Mouse (Mus musculus): ENCODE data around the gene Prss41. TPM values are rescaled to one million over a fixed set of nuclear protein-coding genes. Genes with fewer than 3 reads are reported as not detected.
"Not testable (repeated sequence)": the region's sequence is repeated elsewhere in the genome, so short reads cannot be mapped to it uniquely, and the experiment has no call there.

The Prss41 gene
- 1.8 and 2.1 TPM in 2 replicates for polyA plus RNA-seq (2014; fragmentation: Nextera tagmentation; extraction: Ambion mirVana)

GRCm38 (mm10) chr17:23843812-23844273, at the start of gene Prss41, which contains the start of gene Prss32:
Prss41 (minus strand) TSS chr17:23844172.
Prss32 (plus strand) TSS chr17:23843855.
- Histone ChIP-seq H3K4me2 (ENCODE audit: low read depth, low read length) (peak within 1 kb of the TSS; percentile 40), H3K27me3 (ENCODE audit: control insufficient read depth, insufficient read depth, low read length) (peaks cover 2% of the 10 kb centered on the region; the same call in 1 of the 2 replicates), H3K9me3 (replicated peaks; ENCODE audit: control insufficient read depth, low read length) (no peaks in the 10 kb centered on the region), H3K4me1 (ENCODE audit: control insufficient read depth, insufficient read depth, low read length) (no peaks in the 10 kb centered on the region), H3K27ac (replicated peaks; ENCODE audit: low read depth, low read length) (no peak within 1 kb of the TSS), H3K9ac (replicated peaks; ENCODE audit: low read length) (no peak within 1 kb of the TSS), H3K36me3 (replicated peaks; ENCODE audit: control insufficient read depth, insufficient read depth, low read depth, low read length) (no peaks in the 10 kb centered on the region), H3K4me3 (ENCODE audit: low read depth, low read length) (0 out of 2 replicates have a peak within 1 kb of the TSS, but pooled peaks have one; percentile 6)
- ATAC-seq (replicated peaks; ENCODE audit: insufficient number of reproducible peaks, low FRiP score, low TSS enrichment, low read depth): 0 out of 2 replicates have a peak, but pooled peaks have one; percentile 42
- DNase-seq (ENCODE audit: low spot score): peak; percentile 72
- WGBS: 14% methylated on average over 19 of the region's 19 CpGs

- not testable (repeated sequence) for H3K36me3 ChIP-seq (replicated peaks; ENCODE audit: control insufficient read depth, insufficient read depth, low read depth, low read length); ATAC-seq (replicated peaks; ENCODE audit: insufficient number of reproducible peaks, low FRiP score, low TSS enrichment, low read depth); H3K4me1 ChIP-seq (ENCODE audit: control insufficient read depth, insufficient read depth, low read length); H3K4me2 ChIP-seq (ENCODE audit: low read depth, low read length); H3K9ac ChIP-seq (replicated peaks; ENCODE audit: low read length); H3K27ac ChIP-seq (replicated peaks; ENCODE audit: low read depth, low read length); DNase-seq (ENCODE audit: low spot score); H3K9me3 ChIP-seq (replicated peaks; ENCODE audit: control insufficient read depth, low read length); H3K4me3 ChIP-seq (ENCODE audit: low read depth, low read length); H3K27me3 ChIP-seq (ENCODE audit: control insufficient read depth, insufficient read depth, low read length)
- WGBS: 77% methylated on average over 4 of the region's 4 CpGs
These were observed 36.6 kb upstream of the Prss41 start, which contains the start of the genes Dcpp1 and Dcpp2 for GRCm38 (mm10) chr17:23880576-23880975. Dcpp1 (plus strand) TSS chr17:23880876. Dcpp2 (plus strand) TSS chr17:23880880.

GRCm38 (mm10) chr17:23877166-23877565, 33.2 kb upstream of the Prss41 start:
- no peak overlapping the region for H3K4me2 ChIP-seq (ENCODE audit: low read depth, low read length)
- H3K27ac ChIP-seq (replicated peaks; ENCODE audit: low read depth, low read length): no peak overlapping the region
- no peak for ATAC-seq (replicated peaks; ENCODE audit: insufficient number of reproducible peaks, low FRiP score, low TSS enrichment, low read depth)
- no peak overlapping the region for H3K4me3 ChIP-seq (ENCODE audit: low read depth, low read length)
- H3K4me1 ChIP-seq (ENCODE audit: control insufficient read depth, insufficient read depth, low read length): no peaks in the 10 kb centered on the region
- H3K9me3 ChIP-seq (replicated peaks; ENCODE audit: control insufficient read depth, low read length): no peaks in the 10 kb centered on the region
- no peak overlapping the region for H3K9ac ChIP-seq (replicated peaks; ENCODE audit: low read length)
- DNase-seq (ENCODE audit: low spot score): no peak
- no peaks in the 10 kb centered on the region for H3K36me3 ChIP-seq (replicated peaks; ENCODE audit: control insufficient read depth, insufficient read depth, low read depth, low read length)
- 75% methylated on average over 2 of the region's 2 CpGs for WGBS
- H3K27me3 ChIP-seq (ENCODE audit: control insufficient read depth, insufficient read depth, low read length): no peaks in the 10 kb centered on the region

GRCm38 (mm10) chr17:23876741-23877140, 32.8 kb upstream of the Prss41 start:
- Histone ChIP-seq H3K4me1 (ENCODE audit: control insufficient read depth, insufficient read depth, low read length) (no peaks in the 10 kb centered on the region), H3K4me3 (ENCODE audit: low read depth, low read length) (no peak overlapping the region), H3K9ac (replicated peaks; ENCODE audit: low read length) (no peak overlapping the region), H3K36me3 (replicated peaks; ENCODE audit: control insufficient read depth, insufficient read depth, low read depth, low read length) (no peaks in the 10 kb centered on the region), H3K4me2 (ENCODE audit: low read depth, low read length) (no peak overlapping the region), H3K9me3 (replicated peaks; ENCODE audit: control insufficient read depth, low read length) (no peaks in the 10 kb centered on the region), H3K27ac (replicated peaks; ENCODE audit: low read depth, low read length) (no peak overlapping the region), H3K27me3 (ENCODE audit: control insufficient read depth, insufficient read depth, low read length) (no peaks in the 10 kb centered on the region)
- no peak for ATAC-seq (replicated peaks; ENCODE audit: insufficient number of reproducible peaks, low FRiP score, low TSS enrichment, low read depth)
- DNase-seq (ENCODE audit: low spot score): no peak
- 50% methylated on average over 3 of the region's 3 CpGs for WGBS

- H3K4me3 ChIP-seq (ENCODE audit: low read depth, low read length): no peak overlapping the region
- no peak; the same call in 1 of the 2 replicates for ATAC-seq (replicated peaks; ENCODE audit: insufficient number of reproducible peaks, low FRiP score, low TSS enrichment, low read depth)
- WGBS: 50% methylated on average over 8 of the region's 8 CpGs
These were observed 30.2 kb upstream of the Prss41 start for GRCm38 (mm10) chr17:23873884-23874856.

GRCm38 (mm10) chr17:23868513-23868912, 24.5 kb upstream of the Prss41 start:
- Histone ChIP-seq H3K9ac (replicated peaks; ENCODE audit: low read length) (no peak overlapping the region), H3K36me3 (replicated peaks; ENCODE audit: control insufficient read depth, insufficient read depth, low read depth, low read length) (no peaks in the 10 kb centered on the region), H3K9me3 (replicated peaks; ENCODE audit: control insufficient read depth, low read length) (no peaks in the 10 kb centered on the region), H3K4me3 (ENCODE audit: low read depth, low read length) (no peak overlapping the region), H3K27me3 (ENCODE audit: control insufficient read depth, insufficient read depth, low read length) (no peaks in the 10 kb centered on the region), H3K4me1 (ENCODE audit: control insufficient read depth, insufficient read depth, low read length) (no peaks in the 10 kb centered on the region), H3K27ac (replicated peaks; ENCODE audit: low read depth, low read length) (no peak overlapping the region), H3K4me2 (ENCODE audit: low read depth, low read length) (no peak overlapping the region)
- WGBS: 90% methylated on average over 11 of the region's 11 CpGs
- no peak for ATAC-seq (replicated peaks; ENCODE audit: insufficient number of reproducible peaks, low FRiP score, low TSS enrichment, low read depth)
- DNase-seq (ENCODE audit: low spot score): no peak

More at GRCm38 (mm10) chr17:23873884-23874856, 30.2 kb upstream of the Prss41 start:
- H3K27ac ChIP-seq (replicated peaks; ENCODE audit: low read depth, low read length): no peak overlapping the region
- H3K4me1 ChIP-seq (ENCODE audit: control insufficient read depth, insufficient read depth, low read length): no peaks in the 10 kb centered on the region
- H3K27me3 ChIP-seq (ENCODE audit: control insufficient read depth, insufficient read depth, low read length): no peaks in the 10 kb centered on the region
- H3K4me2 ChIP-seq (ENCODE audit: low read depth, low read length): no peak overlapping the region
- H3K9ac ChIP-seq (replicated peaks; ENCODE audit: low read length): no peak overlapping the region
- H3K9me3 ChIP-seq (replicated peaks; ENCODE audit: control insufficient read depth, low read length): no peaks in the 10 kb centered on the region
- H3K36me3 ChIP-seq (replicated peaks; ENCODE audit: control insufficient read depth, insufficient read depth, low read depth, low read length): no peaks in the 10 kb centered on the region
- peak; percentile 68 for DNase-seq (ENCODE audit: low spot score)

GRCm38 (mm10) chr17:23867756-23868155, 23.8 kb upstream of the Prss41 start, which contains the start of gene Prss21:
Prss21 (plus strand) TSS chr17:23868056.
- Histone ChIP-seq H3K27ac (replicated peaks; ENCODE audit: low read depth, low read length) (no peak within 1 kb of the TSS), H3K9me3 (replicated peaks; ENCODE audit: control insufficient read depth, low read length) (no peaks in the 10 kb centered on the region), H3K36me3 (replicated peaks; ENCODE audit: control insufficient read depth, insufficient read depth, low read depth, low read length) (no peaks in the 10 kb centered on the region), H3K4me3 (ENCODE audit: low read depth, low read length) (no peak within 1 kb of the TSS), H3K4me1 (ENCODE audit: control insufficient read depth, insufficient read depth, low read length) (no peaks in the 10 kb centered on the region), H3K4me2 (ENCODE audit: low read depth, low read length) (no peak within 1 kb of the TSS), H3K27me3 (ENCODE audit: control insufficient read depth, insufficient read depth, low read length) (no peaks in the 10 kb centered on the region), H3K9ac (replicated peaks; ENCODE audit: low read length) (no peak within 1 kb of the TSS)
- ATAC-seq (replicated peaks; ENCODE audit: insufficient number of reproducible peaks, low FRiP score, low TSS enrichment, low read depth) (no peak), DNase-seq (ENCODE audit: low spot score) (no peak)
- WGBS: 85% methylated on average over 15 of the region's 15 CpGs

- Histone ChIP-seq H3K36me3 (replicated peaks; ENCODE audit: control insufficient read depth, insufficient read depth, low read depth, low read length) (no peaks in the 10 kb centered on the region), H3K9ac (replicated peaks; ENCODE audit: low read length) (no peak overlapping the region), H3K4me3 (ENCODE audit: low read depth, low read length) (no peak overlapping the region), H3K27me3 (ENCODE audit: control insufficient read depth, insufficient read depth, low read length) (no peaks in the 10 kb centered on the region), H3K27ac (replicated peaks; ENCODE audit: low read depth, low read length) (no peak overlapping the region), H3K4me2 (ENCODE audit: low read depth, low read length) (no peak overlapping the region), H3K4me1 (ENCODE audit: control insufficient read depth, insufficient read depth, low read length) (no peaks in the 10 kb centered on the region), H3K9me3 (replicated peaks; ENCODE audit: control insufficient read depth, low read length) (no peaks in the 10 kb centered on the region)
- DNase-seq (ENCODE audit: low spot score) (no peak), ATAC-seq (replicated peaks; ENCODE audit: insufficient number of reproducible peaks, low FRiP score, low TSS enrichment, low read depth) (no peak)
- 92% methylated on average over 4 of the region's 4 CpGs for WGBS
These were observed 19.0 kb upstream of the Prss41 start for GRCm38 (mm10) chr17:23862926-23863325.

All from embryonic facial prominence, embryonic 11.5 days (tissue).